Mouse (Mus musculus) hindbrain, embryonic 15.5 days (tissue): ENCODE measurements around the gene Spaca4. TPM values are rescaled to one million over a fixed set of nuclear protein-coding genes. Genes with fewer than 3 reads are reported as not detected.

ENCODE experiments used
- ATAC-seq: fragments of 200-750 bp; cut with Nextera tagmentation; 2 replicates; pipeline ENCODE4 v1.8.0; 2017; ENCODE audit warnings: low read depth, moderate number of reproducible peaks, moderate TSS enrichment; ENCODE audit not compliant: low FRiP score
- H3K27ac ChIP-seq: fragments of 300-500 bp; sonication (generic); replicated peaks from 2 replicates; pipeline ENCODE4 v1.5.1; 2015; ENCODE audit warnings: mild to moderate bottlenecking, inconsistent platforms
- H3K27me3 ChIP-seq: fragments of 300-500 bp; sonication (generic); 2 replicates; pipeline ENCODE4 v1.6.1; 2015; ENCODE audit warnings: control low read depth, inconsistent platforms
- H3K36me3 ChIP-seq: fragments of 300-500 bp; sonication (generic); 2 replicates; pipeline ENCODE4 v1.6.1; 2015; ENCODE audit warnings: control low read depth, inconsistent platforms
- H3K4me1 ChIP-seq: fragments of 300-500 bp; sonication (generic); replicated peaks from 2 replicates; pipeline ENCODE4 v1.6.1; 2015; ENCODE audit warnings: control low read depth, inconsistent platforms
- H3K4me2 ChIP-seq: fragments of 300-500 bp; sonication (generic); 2 replicates; pipeline ENCODE4 v1.6.1; 2015; ENCODE audit warnings: moderate library complexity, mild to moderate bottlenecking, inconsistent platforms
- H3K4me3 ChIP-seq: fragments of 300-500 bp; sonication (generic); 2 replicates; pipeline ENCODE4 v1.5.1; 2015; ENCODE audit warnings: mild to moderate bottlenecking, inconsistent platforms
- H3K9ac ChIP-seq: fragments of 300-500 bp; sonication (generic); 2 replicates; pipeline ENCODE4 v1.6.1; 2015; ENCODE audit warnings: inconsistent platforms
- H3K9me3 ChIP-seq: fragments of 300-500 bp; sonication (generic); 2 replicates; pipeline ENCODE4 v1.6.1; 2016; ENCODE audit warnings: control low read depth, inconsistent platforms
- WGBS: fragments of 180-500 bp; shearing (Covaris S2); methylation state at CpG from one replicate; pipeline ENCODE4 v1.1.7; 2015; 5-methylcytosine and 5-hydroxymethylcytosine counted together
- polyA plus RNA-seq: library from polyadenylated mRNA; unstranded; fragments of >200 nt; fragmentation: Nextera tagmentation; extraction: Ambion mirVana; gene quantifications from 2 replicates; pipeline ENCODE4 v1.2.1, GENCODE M21; 2015

The Spaca4 gene
- polyA plus RNA-seq, 1 experiment from 2014 or later = not detected

DNA sequence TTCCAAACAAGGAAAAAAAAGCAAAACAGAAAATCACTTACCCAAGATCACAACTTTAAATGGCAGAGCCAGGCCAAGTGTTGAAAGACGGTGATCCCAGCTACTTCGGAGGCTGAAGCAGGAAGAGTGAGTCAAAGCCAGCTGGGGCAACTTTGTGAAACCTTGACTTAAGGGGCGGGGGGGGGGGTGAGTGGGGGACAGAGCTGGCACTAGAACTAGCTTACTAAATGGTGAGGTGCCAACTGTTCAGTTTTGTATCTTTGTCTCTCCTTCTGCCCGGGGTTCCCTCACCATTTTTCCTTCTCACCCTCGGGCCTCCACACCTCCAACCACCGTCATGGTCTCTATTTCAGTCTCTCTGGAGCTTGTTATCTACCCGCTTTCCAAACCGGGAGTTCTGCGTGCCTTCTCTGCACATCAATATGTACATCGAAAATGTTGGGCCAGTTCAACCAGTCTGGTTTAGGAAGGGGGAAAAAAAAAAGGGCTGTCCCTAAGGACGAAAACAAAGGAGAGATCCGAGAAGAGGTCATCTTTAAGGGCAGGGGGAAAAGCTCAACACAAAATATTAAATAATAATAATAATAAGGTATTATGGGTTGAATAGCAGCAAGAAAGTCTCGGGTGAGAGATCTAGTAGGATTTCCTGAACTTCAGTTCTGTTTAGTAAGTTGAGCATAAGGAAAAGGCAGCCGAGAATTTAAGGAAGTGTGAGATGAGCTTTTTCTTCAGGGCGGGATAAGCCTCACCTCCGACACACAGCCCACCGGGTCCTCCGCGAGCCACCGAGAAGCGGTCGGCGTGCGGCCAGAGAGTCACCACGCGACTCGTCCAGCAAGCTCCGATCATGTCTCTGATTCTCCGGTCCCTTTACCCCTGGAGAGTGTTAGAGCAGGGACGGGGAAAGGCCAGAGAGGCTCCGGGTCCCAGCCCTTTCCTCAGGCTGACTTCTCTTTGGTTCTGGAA is 8.4 kb downstream of the Spaca4 start:
- H3K4me1 ChIP-seq = peaks cover 48% of the 10 kb centered on the region
- ATAC-seq = peak; percentile 19
- WGBS = 12% methylated on average over 31 of the region's 31 CpGs

DNA sequence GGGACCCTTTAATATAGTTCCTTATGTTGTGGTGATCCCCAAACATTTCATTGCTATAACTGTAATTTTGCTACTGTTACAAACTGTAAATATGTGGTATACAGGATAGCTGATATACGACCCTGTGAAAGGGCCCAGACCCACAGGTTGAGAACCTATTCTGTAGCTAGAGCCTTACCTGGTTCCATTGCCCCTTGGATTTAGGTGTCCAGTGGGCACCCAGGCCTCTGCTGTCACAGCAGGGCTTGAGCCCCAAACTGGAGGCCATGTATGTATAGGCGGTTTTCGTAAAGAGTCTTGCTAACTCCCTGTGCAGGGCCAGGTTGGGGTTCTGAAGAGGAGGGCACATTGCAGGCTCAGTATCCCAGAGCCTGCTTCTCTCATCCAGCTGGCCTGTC is 9.2 kb downstream of the Spaca4 start:
- H3K4me3 ChIP-seq = peak overlapping the region; percentile 90
- peaks cover 48% of the 10 kb centered on the region for H3K4me1 ChIP-seq
- H3K4me2 ChIP-seq = peak overlapping the region; percentile 81
- no peaks in the 10 kb centered on the region for H3K9me3 ChIP-seq
- no peak overlapping the region for H3K9ac ChIP-seq
- H3K27ac ChIP-seq = no peak overlapping the region
- WGBS = 87% methylated on average over 3 of the region's 3 CpGs
- H3K36me3 ChIP-seq = peaks cover 32% of the 10 kb centered on the region
- no peaks in the 10 kb centered on the region for H3K27me3 ChIP-seq
- no peak for ATAC-seq

More for the DNA sequence above, 8.4 kb downstream of the Spaca4 start:
- Histone ChIP-seq H3K36me3 (peaks cover 27% of the 10 kb centered on the region), H3K27me3 (no peaks in the 10 kb centered on the region), H3K9ac (peak overlapping the region; percentile 92), H3K4me2 (peak overlapping the region; percentile 81), H3K9me3 (no peaks in the 10 kb centered on the region), H3K4me3 (peak overlapping the region; percentile 90), H3K27ac (peak overlapping the region; percentile 92)

GRCm38 (mm10) chr7:45715741-45716459 is 9.7 kb downstream of the Spaca4 start:
- peak overlapping the region; percentile 8 for H3K9ac ChIP-seq

GRCm38 (mm10) chr7:45715090-45715708 is 10.4 kb downstream of the Spaca4 start, which contains the start of gene Rpl18:
Gene Rpl18 (plus strand): TSS chr7:45715457.
- no peaks in the 10 kb centered on the region for H3K9me3 ChIP-seq
- peak; percentile 92 for ATAC-seq
- peak within 1 kb of the TSS; percentile 58 for H3K4me3 ChIP-seq
- WGBS = 7% methylated on average over 34 of the region's 34 CpGs
- H3K27ac ChIP-seq = peak within 1 kb of the TSS; percentile 66
- no peaks in the 10 kb centered on the region for H3K27me3 ChIP-seq
- peak within 1 kb of the TSS; percentile 81 for H3K4me2 ChIP-seq
- H3K9ac ChIP-seq = peak within 1 kb of the TSS; percentile 69
- H3K36me3 ChIP-seq = peaks cover 33% of the 10 kb centered on the region
- H3K4me1 ChIP-seq = peaks cover 53% of the 10 kb centered on the region

More at GRCm38 (mm10) chr7:45715741-45716459, 9.7 kb downstream of the Spaca4 start:
- no peaks in the 10 kb centered on the region for H3K9me3 ChIP-seq
- peak overlapping the region; percentile 58 for H3K4me3 ChIP-seq
- peaks cover 32% of the 10 kb centered on the region for H3K36me3 ChIP-seq
- H3K27ac ChIP-seq = peak overlapping the region; percentile 58
- peak overlapping the region; percentile 81 for H3K4me2 ChIP-seq
- peaks cover 48% of the 10 kb centered on the region for H3K4me1 ChIP-seq
- H3K27me3 ChIP-seq = no peaks in the 10 kb centered on the region
- ATAC-seq = no peak
- 85% methylated on average over 19 of the region's 19 CpGs for WGBS

- peak overlapping the region; percentile 58 for H3K4me3 ChIP-seq
- H3K9ac ChIP-seq = peak overlapping the region; percentile 69
- H3K4me2 ChIP-seq = peak overlapping the region; percentile 81
- H3K9me3 ChIP-seq = no peaks in the 10 kb centered on the region
- no peaks in the 10 kb centered on the region for H3K27me3 ChIP-seq
- H3K27ac ChIP-seq = peak overlapping the region; percentile 66
- ATAC-seq = peak; percentile 55; the same call in 1 of the 2 replicates
- WGBS = 11% methylated on average over 14 of the region's 14 CpGs
- peaks cover 31% of the 10 kb centered on the region for H3K36me3 ChIP-seq
- H3K4me1 ChIP-seq = peaks cover 56% of the 10 kb centered on the region
Observed at GRCm38 (mm10) chr7:45714630-45715089, 11.0 kb downstream of the Spaca4 start.

DNA sequence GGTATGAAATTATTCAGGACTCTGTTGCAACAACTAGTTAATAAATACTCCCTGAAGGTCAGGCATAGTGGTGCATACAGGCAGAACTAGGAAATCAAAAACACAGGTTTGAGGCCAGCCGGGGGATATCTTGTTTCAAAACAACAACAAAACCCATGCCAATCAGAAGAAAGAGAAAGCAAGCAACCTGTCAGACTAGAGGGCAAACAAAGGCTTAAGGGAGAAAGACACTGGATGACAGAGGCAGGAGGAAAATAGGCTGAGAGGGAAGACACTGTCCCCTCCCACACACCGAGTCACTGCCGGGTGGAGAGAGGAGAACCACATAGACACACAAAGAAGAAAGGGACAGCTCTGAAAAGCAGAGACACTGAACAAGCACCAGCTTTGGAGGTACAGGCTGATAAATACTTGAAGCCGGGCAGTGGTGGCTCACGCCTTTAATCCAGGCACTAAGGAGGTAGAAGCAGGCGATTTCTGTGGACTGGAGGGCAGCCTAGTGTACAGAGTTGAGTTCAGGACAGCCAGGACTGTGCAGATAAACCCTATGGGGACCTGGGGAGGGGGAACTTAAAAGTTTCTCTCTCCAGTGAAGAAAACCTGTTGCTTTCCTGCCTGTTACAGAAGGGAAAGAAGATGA is 11.6 kb downstream of the Spaca4 start:
- peak overlapping the region; percentile 58 for H3K4me3 ChIP-seq
- WGBS = 85% methylated on average over 6 of the region's 6 CpGs
- ATAC-seq = no peak
- peak overlapping the region; percentile 81 for H3K4me2 ChIP-seq
- H3K9ac ChIP-seq = peak overlapping the region; percentile 69
- no peaks in the 10 kb centered on the region for H3K27me3 ChIP-seq
- H3K9me3 ChIP-seq = no peaks in the 10 kb centered on the region
- H3K36me3 ChIP-seq = peaks cover 31% of the 10 kb centered on the region
- H3K4me1 ChIP-seq = peaks cover 56% of the 10 kb centered on the region
- H3K27ac ChIP-seq = no peak overlapping the region

DNA sequence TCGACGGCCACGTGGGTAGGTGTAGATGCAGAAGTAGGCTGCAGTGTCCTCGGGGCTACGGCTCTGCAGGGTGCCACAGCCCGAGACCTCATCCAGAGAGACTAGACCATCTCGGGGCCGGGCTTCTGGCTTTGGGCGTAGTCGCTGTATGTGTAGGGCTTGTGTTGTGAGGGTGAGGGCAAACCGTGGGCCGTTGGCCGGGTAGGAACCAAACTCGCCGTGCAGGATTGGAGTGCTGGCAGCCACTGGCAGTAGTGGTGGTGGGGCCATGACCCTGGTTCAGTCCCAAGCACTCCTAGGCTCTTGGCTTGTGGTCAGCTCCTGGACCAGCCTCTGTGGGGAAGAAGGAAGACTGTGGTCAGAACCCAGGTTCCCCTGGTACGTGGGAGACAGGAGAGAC is 12.2 kb downstream of the Spaca4 start:
- peaks cover 31% of the 10 kb centered on the region for H3K36me3 ChIP-seq
- H3K27ac ChIP-seq = no peak overlapping the region
- H3K4me1 ChIP-seq = peaks cover 57% of the 10 kb centered on the region
- no peak for ATAC-seq
- 95% methylated on average over 16 of the region's 16 CpGs for WGBS
- no peak overlapping the region for H3K9ac ChIP-seq
- H3K9me3 ChIP-seq = no peaks in the 10 kb centered on the region
- H3K27me3 ChIP-seq = no peaks in the 10 kb centered on the region
- no peak overlapping the region for H3K4me3 ChIP-seq
- H3K4me2 ChIP-seq = no peak overlapping the region

GRCm38 (mm10) chr7:45712022-45712757 is 13.4 kb downstream of the Spaca4 start:
- Histone ChIP-seq H3K4me3 (no peak overlapping the region), H3K27ac (no peak overlapping the region), H3K9ac (no peak overlapping the region), H3K36me3 (peaks cover 31% of the 10 kb centered on the region), H3K9me3 (no peaks in the 10 kb centered on the region), H3K27me3 (no peaks in the 10 kb centered on the region), H3K4me1 (peaks cover 68% of the 10 kb centered on the region), H3K4me2 (no peak overlapping the region)
- 88% methylated on average over 21 of the region's 21 CpGs for WGBS
- ATAC-seq = no peak

DNA sequence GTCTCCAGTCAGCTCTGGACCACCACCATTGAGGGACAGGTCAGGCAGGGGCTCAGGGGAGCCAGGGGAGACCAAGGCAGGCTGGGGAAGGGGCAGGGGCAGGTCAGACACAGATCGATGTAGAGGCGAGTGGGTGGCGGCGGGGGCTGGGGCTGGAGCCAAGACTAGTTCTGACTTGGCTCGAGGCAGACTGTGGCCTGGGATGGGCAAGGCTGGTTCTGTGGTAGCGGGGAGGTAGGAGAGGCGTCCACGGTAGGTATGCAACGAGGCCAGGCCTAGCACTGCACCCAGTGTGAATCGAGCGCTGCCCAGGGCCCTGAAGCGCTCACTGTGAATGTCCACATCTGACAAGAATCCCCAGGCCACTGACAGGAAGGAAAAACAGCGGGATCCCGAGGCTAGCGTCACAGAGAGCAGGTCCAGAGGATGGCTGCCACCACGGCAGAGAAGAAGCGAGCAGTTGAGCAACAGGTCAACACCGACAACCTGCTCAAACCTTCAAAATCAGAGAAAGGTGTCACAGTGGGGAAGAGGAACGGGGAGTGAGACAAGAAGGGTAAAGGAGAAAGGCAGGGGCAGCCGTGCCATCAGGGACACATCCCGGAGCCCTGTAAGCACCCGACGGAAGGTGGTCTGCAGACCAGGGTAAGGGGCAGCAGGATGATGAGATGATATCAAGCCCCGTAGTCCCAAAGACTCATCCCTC is 14.1 kb downstream of the Spaca4 start:
- 94% methylated on average over 24 of the region's 24 CpGs for WGBS
- Histone ChIP-seq H3K27me3 (no peaks in the 10 kb centered on the region), H3K27ac (no peak overlapping the region), H3K4me2 (no peak overlapping the region), H3K4me1 (peaks cover 68% of the 10 kb centered on the region), H3K36me3 (peaks cover 31% of the 10 kb centered on the region), H3K4me3 (no peak overlapping the region), H3K9ac (no peak overlapping the region), H3K9me3 (no peaks in the 10 kb centered on the region)
- ATAC-seq = no peak

DNA sequence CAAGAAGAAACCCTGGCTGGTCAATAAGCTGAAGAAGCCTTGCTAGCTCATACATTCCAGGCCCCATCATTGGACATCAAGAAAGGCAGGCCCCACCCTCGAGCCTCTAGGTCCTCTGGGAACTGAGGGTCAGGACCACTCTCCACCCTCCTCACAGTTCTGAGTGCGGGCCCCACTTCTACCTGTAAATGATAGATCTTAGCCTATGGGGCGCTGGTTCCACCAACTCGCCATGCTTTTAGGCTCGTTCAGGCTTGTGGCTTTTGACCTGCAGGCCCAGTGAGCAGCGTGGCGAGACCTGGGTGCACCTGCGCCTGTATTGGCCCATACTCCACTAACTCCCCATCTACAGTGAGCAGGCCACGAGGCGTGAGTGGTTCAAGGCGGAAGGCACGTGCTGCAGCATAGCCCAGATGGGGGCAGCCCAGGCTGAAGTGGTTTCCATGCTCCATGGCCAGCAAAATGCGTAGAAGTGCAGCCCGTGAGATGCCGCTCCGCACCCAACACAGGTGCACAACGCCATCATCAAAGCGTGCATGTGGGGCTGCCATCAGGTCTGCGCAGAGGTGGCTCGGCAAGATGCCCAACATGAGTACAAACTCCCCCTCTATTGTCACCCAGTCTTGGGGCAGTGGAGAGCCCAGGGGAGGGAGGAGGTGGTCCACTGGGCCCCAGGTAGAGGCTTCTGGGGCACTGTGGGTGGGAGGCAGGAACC is 15.0 kb downstream of the Spaca4 start:
- peaks cover 31% of the 10 kb centered on the region for H3K36me3 ChIP-seq
- no peak overlapping the region for H3K4me3 ChIP-seq
- WGBS = 94% methylated on average over 20 of the region's 20 CpGs
- peaks cover 68% of the 10 kb centered on the region for H3K4me1 ChIP-seq
- no peaks in the 10 kb centered on the region for H3K9me3 ChIP-seq
- ATAC-seq = no peak
- H3K9ac ChIP-seq = no peak overlapping the region; the same call in 1 of the 2 replicates
- no peaks in the 10 kb centered on the region for H3K27me3 ChIP-seq
- H3K4me2 ChIP-seq = no peak overlapping the region
- H3K27ac ChIP-seq = no peak overlapping the region
